Mouse (Mus musculus) induced T-regulatory cell, adult 2 months (primary cell): ENCODE measurements around the gene Pax7.

Experiments used
- DNase-seq: peaks from one replicate; pipeline ENCODE4 v3.0.0-alpha.2; 2012; ENCODE audit warnings: low read depth

Gene Pax7

GRCm38 (mm10) chr4:139830581-139831387, 2.5 kb downstream of the Pax7 start:
- DNase-seq = no peak

GRCm38 (mm10) chr4:139830053-139830452, 3.3 kb downstream of the Pax7 start:
- no peak for DNase-seq

DNA sequence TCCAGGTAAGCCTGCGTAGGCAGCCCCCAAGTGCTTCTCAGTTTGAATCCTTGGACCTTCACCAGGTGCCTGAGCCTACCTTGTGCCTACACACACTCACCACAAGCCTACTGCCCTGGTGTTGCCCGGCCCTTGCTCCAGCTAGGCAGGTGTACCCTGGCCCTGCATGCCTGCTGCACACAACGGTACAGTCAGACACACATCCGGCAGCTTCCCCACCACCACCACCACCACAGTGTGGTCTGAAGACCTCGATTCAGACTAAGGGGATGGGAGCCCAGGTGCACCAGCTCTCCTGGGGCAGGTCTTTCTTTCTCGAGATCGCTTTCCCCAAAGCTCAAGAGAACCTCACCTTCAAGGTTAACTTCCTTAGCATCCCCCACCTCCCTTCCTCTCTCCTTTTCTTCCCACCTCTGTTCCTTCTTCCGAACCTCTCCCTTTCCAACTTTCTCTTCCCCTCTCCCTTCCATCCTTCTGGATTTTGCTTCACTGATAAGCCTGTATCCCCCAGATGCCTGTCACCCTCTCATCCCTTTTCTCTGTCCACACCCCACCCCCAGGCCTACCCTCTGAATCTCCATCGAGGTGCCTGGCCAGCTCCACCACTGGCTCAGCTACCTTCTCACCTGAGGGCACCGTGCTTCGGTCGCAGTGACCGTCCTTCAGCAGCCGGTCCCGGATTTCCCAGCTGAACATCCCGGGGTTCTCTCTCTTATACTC, 4.3 kb downstream of the Pax7 start:
- DNase-seq = no peak

DNA sequence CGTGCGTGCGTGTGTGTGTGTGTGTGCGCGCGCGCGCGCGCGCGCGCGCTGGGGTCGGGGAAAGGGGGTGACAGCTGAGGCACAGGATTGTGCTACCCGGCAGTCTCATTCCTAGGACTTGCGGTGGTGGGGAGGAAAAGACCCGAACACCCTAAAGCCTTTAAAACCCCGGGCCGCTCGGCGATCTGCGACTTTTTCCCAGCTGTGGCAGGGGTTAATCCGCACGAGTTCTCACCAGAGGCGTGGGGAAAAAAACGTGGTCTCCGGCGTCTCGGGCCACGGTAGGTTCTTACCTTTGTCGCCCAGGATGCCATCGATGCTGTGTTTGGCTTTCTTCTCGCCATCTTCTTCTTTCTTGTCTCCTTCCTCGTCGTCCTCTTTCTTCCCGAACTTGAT, 5.0 kb downstream of the Pax7 start:
- no peak for DNase-seq

DNA sequence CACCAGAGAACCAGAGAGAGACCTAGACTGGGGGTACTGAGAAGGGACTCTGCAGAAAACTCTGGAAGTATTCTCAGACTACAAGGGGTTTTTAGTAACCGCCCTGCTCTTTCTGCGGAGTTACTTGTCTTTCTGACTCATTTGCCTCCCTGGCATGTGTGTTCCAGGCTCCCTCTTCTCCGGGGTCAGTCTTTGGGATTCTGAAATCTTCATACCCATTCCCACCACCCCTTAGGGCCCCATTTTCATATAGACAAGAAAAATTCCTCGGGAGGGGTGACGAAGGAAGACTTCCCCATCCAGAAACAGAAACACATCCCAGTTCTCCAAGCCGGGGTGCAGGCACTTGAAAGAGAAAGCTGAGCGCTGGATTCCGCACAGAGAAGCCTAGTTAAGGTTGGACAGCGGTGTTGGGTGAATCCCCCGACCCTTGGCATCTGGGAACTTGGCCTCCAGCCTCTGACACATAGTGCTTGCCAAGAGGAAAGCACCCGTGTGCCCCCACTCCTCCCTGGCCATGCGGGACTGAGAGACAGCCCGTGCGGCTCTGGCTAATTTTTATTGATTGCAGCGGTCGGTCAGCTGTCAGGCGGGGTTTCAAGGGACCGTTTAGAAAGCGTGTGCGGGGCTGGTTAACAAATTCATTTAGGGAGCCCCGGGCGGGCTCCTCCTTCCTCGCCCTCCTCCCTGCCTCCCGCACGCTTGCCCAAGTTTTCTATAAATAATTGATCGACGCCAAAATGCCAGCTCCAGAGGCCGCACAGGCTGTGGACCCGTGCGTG, 5.6 kb downstream of the Pax7 start:
- DNase-seq = no peak

DNA sequence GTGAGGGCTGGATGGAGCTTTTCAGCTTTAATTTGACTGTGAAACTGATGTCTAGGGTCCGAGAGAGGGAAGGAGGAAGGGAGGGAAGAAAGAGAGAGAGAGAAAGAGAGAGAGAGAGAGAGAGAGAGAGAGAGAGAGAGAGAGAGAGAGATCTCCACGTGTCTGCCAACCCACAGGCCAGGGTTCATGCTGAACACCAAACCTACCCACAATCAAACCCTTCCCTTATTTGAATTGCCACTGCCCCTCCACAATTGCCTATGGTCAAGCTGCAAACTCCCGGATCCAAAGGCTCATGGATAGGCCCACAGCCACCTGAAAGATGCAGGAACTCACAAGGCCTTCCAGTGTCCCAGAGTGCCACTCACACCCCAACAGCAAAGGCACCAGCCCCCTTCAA, 7.1 kb downstream of the Pax7 start:
- no peak for DNase-seq

- no peak for DNase-seq
Observed at GRCm38 (mm10) chr4:139825326-139826112, 7.8 kb downstream of the Pax7 start.

GRCm38 (mm10) chr4:139824572-139825325, 8.6 kb downstream of the Pax7 start:
- no peak for DNase-seq

DNA sequence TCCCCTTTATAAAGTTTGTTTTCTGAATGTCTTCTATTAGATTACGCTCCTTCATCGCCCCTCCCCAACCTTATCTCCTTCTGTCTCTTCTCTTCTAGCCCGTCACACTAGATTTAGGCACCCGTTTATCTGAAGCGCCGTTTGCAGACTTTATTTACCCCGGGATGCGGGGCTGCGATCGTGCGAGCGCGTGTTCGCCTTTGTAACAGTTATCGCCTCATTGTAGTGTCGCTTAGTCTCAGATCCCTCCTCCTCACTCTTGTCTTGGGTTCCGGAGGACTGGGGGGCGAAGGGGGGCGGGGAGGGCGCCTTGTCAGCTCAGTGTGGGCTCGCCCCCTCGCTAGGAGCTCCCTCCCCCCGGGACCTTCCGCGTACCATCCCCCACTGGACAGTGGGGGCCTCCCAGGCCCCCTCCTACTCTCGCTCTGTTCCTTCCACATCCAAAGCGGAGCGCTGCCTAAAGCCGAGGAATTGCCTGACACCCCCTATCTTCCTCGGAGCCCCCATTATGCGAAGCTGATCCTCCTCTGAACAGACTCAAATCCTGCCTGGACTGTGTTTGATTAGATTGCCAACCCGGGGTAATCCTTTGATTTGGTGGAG, 9.4 kb downstream of the Pax7 start:
- DNase-seq = no peak

GRCm38 (mm10) chr4:139823138-139823869, 10.0 kb downstream of the Pax7 start:
- no peak for DNase-seq

DNA sequence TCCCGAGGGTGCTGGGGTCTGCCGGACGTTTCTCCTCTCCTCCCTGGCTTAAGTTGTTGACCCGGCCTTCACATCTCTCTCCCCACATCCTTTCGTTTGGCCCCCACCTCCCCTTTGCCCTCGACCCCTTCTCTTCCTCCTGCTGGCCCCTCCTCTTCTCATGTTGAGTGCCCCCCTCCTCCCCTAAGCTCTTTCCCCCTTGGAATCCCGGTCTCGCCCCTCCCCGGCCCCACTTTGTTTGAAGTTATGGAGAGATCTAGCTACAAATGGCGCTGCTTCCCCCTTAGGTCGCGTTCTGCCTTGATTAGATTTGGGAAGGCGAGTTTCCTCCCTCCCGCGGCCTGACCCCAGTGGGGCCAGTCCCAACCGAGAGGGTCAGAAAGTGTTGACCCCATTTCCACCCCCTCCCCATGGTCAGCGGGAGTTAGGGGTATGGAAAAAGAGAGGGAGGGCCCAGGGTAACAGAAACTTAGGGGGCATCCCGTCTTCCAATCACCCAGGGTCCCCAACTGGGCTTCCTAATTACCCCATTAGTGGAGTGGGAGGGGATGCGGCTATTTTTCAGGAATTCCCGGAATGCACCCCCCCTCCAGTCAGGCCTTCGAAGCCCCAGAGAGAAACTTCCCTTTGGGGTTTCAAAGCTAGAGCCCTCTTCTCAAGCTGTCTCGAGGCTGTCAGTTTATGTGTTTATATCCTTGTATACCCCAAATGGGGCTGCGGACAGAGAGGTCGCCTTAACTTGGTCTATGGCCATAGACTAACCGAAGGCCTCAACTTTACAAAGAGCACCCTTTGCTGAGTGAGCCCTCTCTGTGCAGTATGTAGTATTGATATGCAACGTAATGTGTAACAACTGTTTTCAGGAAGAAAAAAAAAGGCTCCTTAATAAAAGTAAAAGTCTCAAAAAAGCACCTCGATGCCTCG, 10.9 kb downstream of the Pax7 start:
- no peak for DNase-seq

DNA sequence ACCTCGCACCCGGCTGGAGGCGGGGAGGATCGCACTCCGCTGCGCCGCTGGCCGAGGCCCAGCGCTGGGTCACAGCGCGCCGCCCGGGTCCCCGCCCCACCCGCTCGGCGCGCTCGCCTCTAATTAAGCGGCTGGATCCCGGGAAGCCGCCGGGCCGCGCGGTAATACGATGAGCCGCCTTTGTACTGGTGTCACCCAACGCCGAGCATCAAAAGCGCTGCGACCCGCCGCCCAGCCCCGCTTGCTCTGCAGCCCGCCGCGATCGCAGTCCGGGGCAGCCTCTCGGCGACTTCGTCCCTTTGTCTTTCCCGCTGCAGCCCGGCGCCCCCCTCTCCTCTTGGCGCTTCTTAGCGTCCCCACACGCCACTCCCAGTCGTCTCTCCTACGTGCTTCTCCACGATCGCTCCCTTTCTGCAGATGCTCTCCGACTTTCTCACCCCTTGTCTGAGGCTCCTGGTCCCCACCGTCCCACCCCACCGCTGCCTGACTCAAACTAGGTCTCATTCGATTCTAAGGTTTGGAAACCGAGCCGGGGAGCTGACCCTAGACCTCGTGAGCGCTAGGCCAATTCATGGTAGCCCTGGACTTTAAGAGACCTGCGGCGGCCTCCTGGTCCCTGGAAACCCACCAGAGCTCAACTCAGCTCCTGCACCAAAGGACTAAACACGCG, 11.7 kb downstream of the Pax7 start:
- no peak for DNase-seq

DNA sequence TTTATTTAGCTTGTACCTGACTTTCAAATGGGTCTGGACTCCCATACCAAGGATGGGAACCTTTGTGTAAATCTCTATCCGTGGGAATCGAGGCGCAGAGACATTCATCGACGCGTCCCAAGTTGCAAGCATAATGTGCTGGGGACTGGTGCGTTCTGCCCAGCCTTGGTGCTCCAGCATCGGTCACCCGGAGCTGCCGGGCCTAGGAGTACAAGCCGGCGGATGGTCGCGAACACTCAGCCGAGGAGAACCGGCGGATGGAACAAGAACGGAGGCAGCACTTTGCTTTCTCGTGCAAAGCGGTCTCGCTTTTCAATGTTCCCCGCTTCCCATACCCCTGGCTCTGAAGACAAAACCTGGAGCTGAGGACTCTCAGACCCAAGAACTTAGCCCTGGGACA, 12.3 kb downstream of the Pax7 start:
- no peak for DNase-seq

DNA sequence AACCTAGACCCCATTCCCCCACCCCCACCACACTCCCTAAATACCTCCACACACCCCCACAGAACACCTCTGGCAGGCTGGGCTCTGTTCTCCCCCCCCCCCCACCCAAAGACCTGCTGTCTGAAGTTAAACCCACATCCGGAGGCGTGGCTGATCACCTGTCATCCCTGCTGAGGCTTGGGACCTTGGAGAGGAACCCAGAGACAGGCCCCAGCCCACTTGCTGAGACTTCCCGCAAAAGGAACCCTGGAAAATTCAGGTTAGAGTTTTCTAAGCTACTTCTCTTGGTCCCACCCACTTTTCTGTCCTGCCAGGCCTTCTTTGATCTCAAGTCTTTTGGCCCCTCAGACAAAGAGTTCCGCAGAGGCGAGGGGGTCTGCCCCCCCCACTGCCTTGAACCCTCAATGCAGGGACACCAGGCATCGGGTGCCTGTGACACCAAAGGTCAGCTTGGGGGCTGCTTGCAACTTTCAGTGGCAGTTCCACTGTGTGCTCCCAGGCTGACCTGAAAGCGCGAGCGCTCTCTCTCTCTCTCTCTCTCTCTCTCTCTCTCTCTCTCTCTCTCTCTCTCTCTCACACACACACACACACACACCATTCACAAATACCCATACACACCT, 13.8 kb downstream of the Pax7 start:
- no peak for DNase-seq

GRCm38 (mm10) chr4:139818163-139818562, 15.2 kb downstream of the Pax7 start:
- DNase-seq = no peak

DNA sequence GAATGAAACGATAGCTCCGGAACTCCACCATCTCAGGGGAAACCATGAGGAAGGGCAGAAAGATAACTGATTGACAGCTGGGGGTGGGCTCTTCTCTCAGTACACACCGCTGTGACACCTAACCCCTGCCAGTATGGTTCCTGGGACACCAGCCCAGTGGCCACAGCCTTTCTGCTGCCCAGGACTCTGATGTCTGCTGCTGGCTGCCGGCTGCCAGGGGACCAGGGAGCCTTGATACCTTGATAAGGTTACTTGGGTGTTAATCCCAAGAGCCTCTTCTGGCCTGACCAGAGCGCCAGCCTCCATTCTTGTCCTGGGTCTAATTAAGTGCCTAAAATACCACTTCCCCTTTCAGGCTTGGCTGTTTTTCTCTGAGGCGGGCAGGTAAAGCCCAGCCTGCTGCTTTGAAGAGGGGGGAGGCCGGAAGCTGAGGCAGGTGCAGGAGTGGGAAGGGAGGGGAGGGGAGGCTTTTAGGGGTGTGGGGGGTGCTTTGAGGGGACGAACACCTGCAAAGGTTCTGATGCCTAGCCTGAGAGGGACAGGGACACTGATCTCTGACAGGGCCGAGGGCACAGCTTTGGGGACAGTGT, 19.9 kb downstream of the Pax7 start:
- DNase-seq = no peak

- no peak for DNase-seq
Observed at GRCm38 (mm10) chr4:139811901-139812300, 21.4 kb downstream of the Pax7 start.

DNA sequence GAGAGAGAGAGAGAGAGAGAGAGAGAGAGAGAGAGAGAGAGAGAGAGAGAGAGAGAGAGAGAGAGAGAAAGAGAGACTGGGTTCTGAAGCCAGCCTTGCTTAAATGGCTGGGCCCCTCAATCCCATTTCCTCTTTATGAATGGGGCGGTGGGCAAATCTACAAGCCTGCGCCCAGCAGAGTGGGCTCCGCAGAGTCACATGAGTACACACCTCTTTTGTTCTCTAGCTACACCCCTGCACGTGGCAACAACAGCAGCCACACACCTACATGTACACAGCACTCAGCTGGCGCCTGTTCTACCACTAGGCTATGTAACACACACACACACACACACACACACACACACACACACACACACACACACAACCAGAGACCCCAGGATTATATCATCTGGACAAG, 21.9 kb downstream of the Pax7 start:
- DNase-seq = no peak
